Mouse (Mus musculus): Measurements from ENCODE around the gene Krtap2-4. TPM values are rescaled to one million over a fixed set of nuclear protein-coding genes. Genes with fewer than 3 reads are reported as not detected.
"Not testable (repeated sequence)": the region's sequence is repeated elsewhere in the genome, so short reads cannot be mapped to it uniquely, and the experiment has no call there.

The Krtap2-4 gene
- polyA plus RNA-seq, 1 experiment from 2014 or later, result not detected

- Histone ChIP-seq H3K4me3 (ENCODE audit: low read depth, low read length) (no peak overlapping the region), H3K36me3 (replicated peaks; ENCODE audit: insufficient read depth, low read length) (no peaks in the 10 kb centered on the region), H3K4me1 (ENCODE audit: insufficient read depth) (no peaks in the 10 kb centered on the region), H3K27ac (ENCODE audit: low read depth) (no peak overlapping the region), H3K27me3 (ENCODE audit: insufficient read depth, low read length) (no peaks in the 10 kb centered on the region), H3K9me3 (ENCODE audit: low read length) (no peaks in the 10 kb centered on the region), H3K4me2 (ENCODE audit: low read depth, low read length) (no peak overlapping the region), H3K9ac (replicated peaks) (no peak overlapping the region)
- TF ChIP-seq CTCF (IDR thresholded peaks at IDR 0.05; ENCODE audit: low read depth), result no peak
- no peak for TF ChIP-seq EP300 (IDR thresholded peaks at IDR 0.05; ENCODE audit: low read depth)
- WGBS (ENCODE audit: insufficient replicate concordance), result 85% methylated on average over 15 of the region's 15 CpGs
- DNase-seq (no peak), ATAC-seq (no peak)
Observed at GRCm38 (mm10) chr11:99646444-99646843, 31.8 kb upstream of the Krtap2-4 start.

DNA sequence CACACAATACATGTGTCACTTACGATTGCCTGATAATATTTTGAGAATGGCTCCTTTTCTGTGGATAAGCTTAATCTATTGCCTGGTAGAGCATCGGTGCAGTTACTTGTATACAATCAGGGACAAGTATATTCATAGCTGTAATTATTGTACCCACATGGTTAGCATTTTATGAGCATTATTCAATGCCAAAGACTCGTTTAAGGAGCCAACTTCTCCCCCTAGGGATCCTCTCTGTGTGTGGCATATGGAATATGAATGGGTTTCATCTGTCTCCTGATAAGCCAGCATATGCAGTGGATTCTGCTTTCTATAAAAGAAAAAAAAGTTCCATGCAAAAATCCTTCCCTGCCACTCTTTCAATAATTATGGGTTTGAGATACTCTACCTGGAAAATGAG lies 29.7 kb upstream of the Krtap2-4 start:
- no peak overlapping the region for H3K4me3 ChIP-seq (ENCODE audit: low read depth, low read length)
- 71% methylated on average over 3 of the region's 3 CpGs for WGBS (ENCODE audit: insufficient replicate concordance)
- H3K9ac ChIP-seq (replicated peaks), result no peak overlapping the region
- no peak overlapping the region for H3K27ac ChIP-seq (ENCODE audit: low read depth)
- DNase-seq, result no peak
- no peaks in the 10 kb centered on the region for H3K27me3 ChIP-seq (ENCODE audit: insufficient read depth, low read length)
- ATAC-seq, result no peak
- H3K4me1 ChIP-seq (ENCODE audit: insufficient read depth), result no peaks in the 10 kb centered on the region
- H3K36me3 ChIP-seq (replicated peaks; ENCODE audit: insufficient read depth, low read length), result no peaks in the 10 kb centered on the region
- TF ChIP-seq CTCF (IDR thresholded peaks at IDR 0.05; ENCODE audit: low read depth) (no peak), EP300 (IDR thresholded peaks at IDR 0.05; ENCODE audit: low read depth) (no peak)
- H3K4me2 ChIP-seq (ENCODE audit: low read depth, low read length), result no peak overlapping the region
- H3K9me3 ChIP-seq (ENCODE audit: low read length), result no peaks in the 10 kb centered on the region

GRCm38 (mm10) chr11:99643635-99644139 lies 29.0 kb upstream of the Krtap2-4 start, which contains the start of gene Krtap4-7:
TSS of gene Krtap4-7 (minus strand) at chr11:99644089.
- not testable (repeated sequence) for H3K27me3 ChIP-seq (ENCODE audit: insufficient read depth, low read length); H3K36me3 ChIP-seq (replicated peaks; ENCODE audit: insufficient read depth, low read length); H3K9ac ChIP-seq (replicated peaks); DNase-seq; H3K9me3 ChIP-seq (ENCODE audit: low read length); H3K27ac ChIP-seq (ENCODE audit: low read depth); H3K4me2 ChIP-seq (ENCODE audit: low read depth, low read length); ATAC-seq; H3K4me3 ChIP-seq (ENCODE audit: low read depth, low read length); H3K4me1 ChIP-seq (ENCODE audit: insufficient read depth)
- 75% methylated on average over 9 of the region's 9 CpGs for WGBS (ENCODE audit: insufficient replicate concordance)

DNA sequence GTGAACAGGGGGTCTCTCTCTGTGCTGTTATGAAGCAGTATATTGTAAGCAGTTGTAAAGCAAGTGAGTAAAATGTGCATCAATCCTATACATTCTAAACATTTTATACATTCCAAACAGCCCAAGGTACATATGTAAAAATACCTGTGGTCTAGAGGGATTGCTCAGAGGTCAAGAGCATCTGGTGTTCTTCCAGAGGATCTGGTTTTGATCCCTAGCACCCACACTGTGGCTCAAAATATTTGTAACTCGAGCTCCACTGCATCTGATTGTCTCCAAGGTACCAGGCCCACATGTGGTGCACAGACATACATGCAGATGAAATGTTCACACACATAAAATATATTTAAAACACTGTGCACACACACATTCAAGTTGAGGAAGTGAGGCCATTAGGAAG lies 26.3 kb upstream of the Krtap2-4 start:
- no peak for DNase-seq
- H3K9ac ChIP-seq (replicated peaks), result no peak overlapping the region
- no peak overlapping the region for H3K4me3 ChIP-seq (ENCODE audit: low read depth, low read length)
- no peak overlapping the region for H3K27ac ChIP-seq (ENCODE audit: low read depth)
- no peaks in the 10 kb centered on the region for H3K4me1 ChIP-seq (ENCODE audit: insufficient read depth)
- H3K4me2 ChIP-seq (ENCODE audit: low read depth, low read length), result no peak overlapping the region
- H3K9me3 ChIP-seq (ENCODE audit: low read length), result no peaks in the 10 kb centered on the region
- ATAC-seq, result no peak
- no peaks in the 10 kb centered on the region for H3K36me3 ChIP-seq (replicated peaks; ENCODE audit: insufficient read depth, low read length)
- no peaks in the 10 kb centered on the region for H3K27me3 ChIP-seq (ENCODE audit: insufficient read depth, low read length)
- TF ChIP-seq CTCF (IDR thresholded peaks at IDR 0.05; ENCODE audit: low read depth) (no peak), EP300 (IDR thresholded peaks at IDR 0.05; ENCODE audit: low read depth) (no peak)
- WGBS (ENCODE audit: insufficient replicate concordance), result 13% methylated on average over 1 of the region's 1 CpGs

DNA sequence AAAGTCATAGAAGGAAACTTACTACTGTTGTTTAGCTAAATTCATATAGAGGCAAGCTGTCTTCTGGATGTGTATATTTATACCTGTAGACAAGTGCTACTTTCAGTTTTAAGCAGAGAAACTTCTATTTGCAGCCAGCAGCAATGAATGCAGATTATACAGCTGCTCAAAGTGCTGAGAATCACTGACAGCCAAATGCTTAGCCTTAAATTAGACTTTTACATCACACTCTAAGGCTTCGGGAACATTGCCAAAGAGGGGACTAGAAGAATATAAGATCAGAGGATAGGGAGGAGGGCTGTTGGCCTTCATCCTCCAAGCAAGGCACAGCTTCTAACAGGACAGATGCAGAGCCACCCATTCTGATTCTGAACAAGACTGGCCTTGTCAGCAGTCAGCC lies 22.4 kb upstream of the Krtap2-4 start:
- no peak for ATAC-seq
- Histone ChIP-seq H3K36me3 (replicated peaks; ENCODE audit: insufficient read depth, low read length) (no peaks in the 10 kb centered on the region), H3K4me3 (ENCODE audit: low read depth, low read length) (no peak overlapping the region), H3K9ac (replicated peaks) (no peak overlapping the region), H3K4me2 (ENCODE audit: low read depth, low read length) (no peak overlapping the region), H3K4me1 (ENCODE audit: insufficient read depth) (no peaks in the 10 kb centered on the region), H3K9me3 (ENCODE audit: low read length) (no peaks in the 10 kb centered on the region), H3K27me3 (ENCODE audit: insufficient read depth, low read length) (no peaks in the 10 kb centered on the region), H3K27ac (ENCODE audit: low read depth) (no peak overlapping the region)
- no peak for DNase-seq
- WGBS (ENCODE audit: insufficient replicate concordance), result 76% methylated on average over 1 of the region's 1 CpGs
- no peak for TF ChIP-seq EP300 (IDR thresholded peaks at IDR 0.05; ENCODE audit: low read depth)
- TF ChIP-seq CTCF (IDR thresholded peaks at IDR 0.05; ENCODE audit: low read depth), result no peak

GRCm38 (mm10) chr11:99634653-99635134 lies 20.0 kb upstream of the Krtap2-4 start, which contains the start of gene Krtap4-2:
TSS of gene Krtap4-2 (minus strand) at chr11:99635084.
- Histone ChIP-seq H3K4me3 (ENCODE audit: low read depth, low read length) (no peak within 1 kb of the TSS), H3K36me3 (replicated peaks; ENCODE audit: insufficient read depth, low read length) (no peaks in the 10 kb centered on the region), H3K4me2 (ENCODE audit: low read depth, low read length) (no peak within 1 kb of the TSS), H3K9ac (replicated peaks) (no peak within 1 kb of the TSS), H3K4me1 (ENCODE audit: insufficient read depth) (no peaks in the 10 kb centered on the region), H3K27ac (ENCODE audit: low read depth) (no peak within 1 kb of the TSS), H3K9me3 (ENCODE audit: low read length) (no peaks in the 10 kb centered on the region), H3K27me3 (ENCODE audit: insufficient read depth, low read length) (no peaks in the 10 kb centered on the region)
- WGBS (ENCODE audit: insufficient replicate concordance), result 32% methylated on average over 8 of the region's 8 CpGs
- ATAC-seq (no peak), DNase-seq (no peak)
- no peak for TF ChIP-seq EP300 (IDR thresholded peaks at IDR 0.05; ENCODE audit: low read depth)
- no peak for TF ChIP-seq CTCF (IDR thresholded peaks at IDR 0.05; ENCODE audit: low read depth)

- ATAC-seq (no peak), DNase-seq (no peak)
- Histone ChIP-seq H3K27me3 (ENCODE audit: insufficient read depth, low read length) (no peaks in the 10 kb centered on the region), H3K27ac (ENCODE audit: low read depth) (no peak overlapping the region), H3K9me3 (ENCODE audit: low read length) (no peaks in the 10 kb centered on the region), H3K4me2 (ENCODE audit: low read depth, low read length) (no peak overlapping the region), H3K4me3 (ENCODE audit: low read depth, low read length) (no peak overlapping the region), H3K4me1 (ENCODE audit: insufficient read depth) (no peaks in the 10 kb centered on the region), H3K36me3 (replicated peaks; ENCODE audit: insufficient read depth, low read length) (no peaks in the 10 kb centered on the region), H3K9ac (replicated peaks) (no peak overlapping the region)
- TF ChIP-seq CTCF (IDR thresholded peaks at IDR 0.05; ENCODE audit: low read depth), result no peak
- no peak for TF ChIP-seq EP300 (IDR thresholded peaks at IDR 0.05; ENCODE audit: low read depth)
- 53% methylated on average over 2 of the region's 2 CpGs for WGBS (ENCODE audit: insufficient replicate concordance)
Observed at GRCm38 (mm10) chr11:99633293-99633692, 18.6 kb upstream of the Krtap2-4 start.
